Mouse (Mus musculus): Measurements from ENCODE around the gene Wnt8b. TPM values are rescaled to one million over a fixed set of nuclear protein-coding genes. Genes with fewer than 3 reads are reported as not detected.

Wnt8b gene
- polyA plus RNA-seq, 3 experiments from 2014 or later = not detected

DNA sequence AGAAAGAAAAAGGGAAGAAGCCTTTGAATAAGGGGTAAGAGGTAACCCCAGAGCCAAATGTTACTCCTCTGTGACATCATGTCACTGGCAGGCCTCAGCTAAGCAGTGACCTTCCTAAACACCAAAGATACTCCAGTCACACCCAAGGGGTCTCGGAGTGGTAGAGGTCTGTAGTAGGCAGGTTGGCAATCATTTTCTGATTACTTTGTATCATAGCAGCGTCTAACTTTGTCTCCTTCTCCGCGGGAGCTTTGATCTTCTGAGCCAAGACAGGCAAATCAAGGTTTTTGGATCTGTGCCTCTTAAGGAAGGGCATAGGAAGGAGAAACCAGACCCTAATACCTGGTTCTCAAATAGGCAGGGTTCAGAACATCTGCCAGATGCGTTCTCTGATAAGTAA, 19.3 kb downstream of the Wnt8b start:
- no peak for ATAC-seq

DNA sequence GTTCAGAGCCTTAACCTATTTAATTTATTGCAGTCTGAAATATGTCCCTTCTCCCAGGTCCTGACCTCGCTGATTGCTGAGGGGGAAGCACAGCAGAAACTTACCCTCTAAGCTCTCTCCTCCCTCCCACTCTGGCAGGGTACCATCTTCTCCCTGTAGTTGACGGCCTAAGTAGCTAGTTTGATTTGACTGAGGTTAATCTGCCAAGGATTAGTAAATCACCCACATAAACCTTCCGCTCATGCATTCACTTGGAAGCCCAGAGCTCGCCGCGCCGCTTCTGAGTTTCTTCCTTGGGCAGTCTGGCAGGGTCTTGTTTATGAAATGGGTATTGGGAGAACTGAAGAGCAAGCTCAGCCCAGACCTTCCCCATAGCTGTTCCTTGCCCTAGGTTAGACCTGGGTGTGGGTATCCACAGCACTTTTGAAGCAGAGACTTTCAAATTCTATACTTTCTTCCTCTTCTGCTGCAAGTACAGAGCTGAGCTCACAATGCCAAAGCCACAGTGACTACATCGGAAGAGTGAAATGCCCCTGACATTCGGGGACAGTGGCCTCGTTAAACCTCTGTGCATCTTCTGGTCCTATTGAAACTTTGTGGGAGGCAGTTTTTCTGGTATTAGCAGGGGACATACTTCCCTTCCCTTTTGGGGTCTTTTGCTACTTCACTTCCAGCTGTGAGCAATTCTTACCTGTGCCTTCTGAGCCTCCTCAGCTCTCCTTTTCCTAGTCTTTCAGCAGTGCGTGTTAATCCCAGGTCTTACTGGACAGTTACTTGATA, 20.0 kb downstream of the Wnt8b start:
- no peak for ATAC-seq

DNA sequence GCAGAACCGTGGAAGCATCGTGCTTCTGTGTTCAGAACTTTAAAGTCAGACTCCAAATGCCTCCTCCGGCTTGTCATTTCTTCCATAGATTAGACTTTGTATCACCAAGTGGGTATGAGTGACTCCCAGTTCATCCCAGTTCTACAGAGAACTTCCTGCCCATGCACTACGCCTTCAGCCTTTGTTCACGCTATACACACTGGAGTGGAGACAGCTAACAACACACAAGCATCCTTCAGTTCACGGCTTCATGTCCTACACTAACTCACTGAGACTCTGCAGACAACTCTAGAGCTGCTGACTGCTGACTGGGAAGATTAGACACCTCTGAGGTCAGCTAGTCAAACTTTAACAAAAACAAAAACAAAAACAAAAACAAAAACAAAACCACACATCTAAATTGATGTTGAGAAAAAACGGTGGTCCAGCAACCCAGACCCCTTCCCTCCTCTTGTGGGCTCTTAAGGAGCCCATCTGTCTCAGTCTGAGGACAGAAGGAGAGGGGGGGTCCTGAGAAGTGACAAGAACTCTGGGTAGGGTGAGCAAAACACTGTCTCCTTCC, 20.7 kb downstream of the Wnt8b start:
- ATAC-seq = no peak

DNA sequence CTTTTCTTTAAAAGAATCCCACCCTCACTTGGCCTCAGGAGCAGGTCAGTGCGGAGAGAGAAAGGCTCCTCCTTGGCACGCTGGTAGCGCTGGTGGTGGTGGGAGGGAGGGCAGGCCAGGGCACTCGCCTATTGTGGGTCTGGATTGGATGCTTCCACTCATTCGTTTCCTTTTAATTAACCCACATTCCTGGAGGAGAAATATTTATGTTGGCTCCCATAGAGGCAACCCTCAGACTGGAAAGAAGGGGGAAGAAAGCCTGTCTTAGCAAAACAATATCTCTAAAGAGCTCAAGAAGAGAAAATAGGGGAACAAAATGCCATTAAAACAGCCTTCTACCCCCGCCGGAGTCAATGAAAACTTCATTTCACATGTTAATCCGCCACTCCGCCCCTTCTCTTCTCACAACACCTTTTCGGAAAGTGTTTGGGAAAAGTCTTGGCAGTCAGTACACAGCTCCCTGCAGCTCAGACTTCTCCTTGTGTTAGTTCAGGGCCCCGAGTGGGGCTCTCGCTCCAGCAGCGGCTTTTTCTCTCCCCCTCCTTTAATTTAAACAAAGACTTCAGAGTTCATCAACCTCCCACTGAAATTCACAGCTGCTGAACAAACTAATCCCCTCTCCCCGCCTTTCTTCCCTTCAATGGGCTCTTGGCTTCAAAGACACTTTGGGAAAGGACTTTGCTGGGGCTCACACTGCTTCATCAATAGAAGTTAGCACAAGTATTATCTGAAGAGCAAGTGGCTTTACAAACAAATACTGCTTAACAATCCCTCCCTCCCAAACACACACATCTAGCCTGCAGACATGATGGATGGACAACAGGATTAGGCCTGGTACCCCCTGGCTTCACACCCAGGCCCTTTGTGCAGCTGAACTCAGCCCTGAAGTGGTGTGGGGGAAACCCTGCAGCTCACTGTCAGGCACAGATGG, 21.5 kb downstream of the Wnt8b start:
- no peak for ATAC-seq

DNA sequence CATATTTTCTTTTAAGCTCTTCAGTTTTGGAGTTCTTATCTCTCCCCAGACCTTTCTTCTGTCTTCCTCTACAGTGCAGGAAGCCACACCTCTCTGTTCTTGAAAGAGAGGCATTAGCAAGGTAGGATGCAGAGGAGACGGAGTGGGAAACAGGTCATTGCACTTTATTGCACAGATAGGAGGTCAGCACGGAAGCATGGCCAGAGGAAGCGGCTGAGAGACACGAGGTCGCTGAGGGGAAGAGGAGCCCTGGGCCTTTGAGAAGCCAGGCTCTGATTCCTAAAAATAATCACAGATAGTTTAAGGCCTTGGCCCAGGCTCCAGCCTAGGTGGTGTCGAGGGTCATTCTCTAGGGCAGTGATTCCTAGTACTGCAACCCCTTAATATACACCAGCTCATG, 22.5 kb downstream of the Wnt8b start:
- ATAC-seq = no peak

DNA sequence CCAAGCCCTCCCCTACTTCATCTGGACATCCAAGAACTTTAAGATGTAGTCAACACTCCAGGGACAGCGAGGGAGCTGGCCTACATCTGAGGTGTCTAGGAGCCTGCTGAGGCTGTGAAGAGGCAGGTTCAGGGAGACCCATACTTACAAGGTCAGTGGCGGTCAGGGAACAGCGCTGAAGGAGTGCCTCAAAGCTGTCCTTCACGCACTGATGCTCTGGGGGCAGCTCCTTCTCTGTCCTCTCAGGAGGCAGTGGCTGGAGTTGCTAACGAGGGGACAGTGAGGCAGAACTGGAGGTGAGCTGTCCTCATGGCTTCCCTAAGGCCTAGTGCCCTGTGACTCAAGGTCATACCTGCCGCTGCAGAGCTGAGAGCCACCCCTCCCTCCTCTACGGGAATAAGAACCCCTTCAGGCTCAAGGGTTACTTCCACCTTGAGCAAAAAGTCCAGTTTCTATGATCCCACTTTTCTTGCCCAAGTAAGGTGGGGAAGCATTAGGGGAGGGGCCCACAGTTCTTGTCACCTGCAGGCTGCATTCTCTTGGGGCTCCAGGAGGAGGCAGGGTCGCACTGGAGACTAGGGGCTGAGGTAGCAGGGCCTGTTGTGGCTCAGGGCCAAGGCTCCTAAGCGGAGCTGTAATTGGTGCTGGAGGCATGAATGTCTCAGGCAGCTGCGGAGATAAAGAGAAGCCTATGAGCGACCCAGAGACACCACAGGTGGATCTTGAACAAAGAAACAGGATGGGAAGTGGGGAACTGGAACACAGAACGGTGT, 24.9 kb downstream of the Wnt8b start:
- no peak for ATAC-seq

DNA sequence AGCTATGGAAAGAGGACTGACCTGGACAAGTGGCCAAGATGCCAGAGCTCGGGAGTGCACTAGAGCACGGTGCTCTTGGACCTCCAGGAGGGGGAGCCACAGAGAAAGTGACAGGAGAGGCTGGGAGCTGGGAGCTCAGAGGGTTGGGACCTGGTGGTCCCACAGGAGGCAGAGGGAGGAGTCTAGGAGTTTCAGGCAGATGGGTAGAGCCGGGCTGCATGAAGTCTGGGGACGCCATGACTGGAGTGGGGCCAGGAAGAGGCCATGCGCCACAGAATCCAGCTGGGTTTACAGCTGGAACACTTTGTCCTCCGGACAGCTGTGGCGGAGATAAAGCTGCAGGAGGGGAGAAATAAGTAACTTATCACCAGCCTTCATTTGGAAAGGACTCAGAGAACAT, 25.9 kb downstream of the Wnt8b start:
- no peak for ATAC-seq

DNA sequence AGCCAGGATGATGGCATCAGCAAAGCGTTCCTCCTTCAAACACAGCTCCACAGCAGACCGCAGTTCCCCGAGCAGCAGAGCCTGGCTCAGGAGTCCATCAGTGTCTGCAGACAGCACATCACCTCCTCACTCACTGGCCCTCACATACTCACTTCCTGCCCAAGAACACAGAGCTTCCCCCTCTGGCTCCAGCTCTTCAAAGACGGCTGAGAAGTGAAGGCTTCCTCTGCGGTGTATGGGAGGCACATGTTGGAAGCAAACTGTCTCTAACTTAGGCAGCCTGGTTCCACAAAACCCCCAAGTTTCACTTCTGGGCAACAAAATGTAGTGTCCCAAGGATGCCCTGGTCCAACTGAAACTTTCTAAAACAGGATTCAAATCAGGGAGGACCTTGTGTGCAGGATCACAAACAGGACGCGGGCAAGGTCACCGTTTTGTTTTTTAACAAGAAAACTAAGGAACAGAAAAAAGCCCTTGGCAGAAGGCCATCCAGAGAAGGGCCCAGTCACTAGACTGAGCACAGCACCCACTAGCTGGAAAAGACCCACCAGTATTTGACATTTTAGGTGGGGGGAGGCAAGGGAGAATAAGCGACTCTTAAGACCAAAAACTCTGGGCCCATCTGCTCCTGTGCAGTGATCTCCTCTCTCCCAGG, 32.4 kb downstream of the Wnt8b start:
- ATAC-seq = no peak

DNA sequence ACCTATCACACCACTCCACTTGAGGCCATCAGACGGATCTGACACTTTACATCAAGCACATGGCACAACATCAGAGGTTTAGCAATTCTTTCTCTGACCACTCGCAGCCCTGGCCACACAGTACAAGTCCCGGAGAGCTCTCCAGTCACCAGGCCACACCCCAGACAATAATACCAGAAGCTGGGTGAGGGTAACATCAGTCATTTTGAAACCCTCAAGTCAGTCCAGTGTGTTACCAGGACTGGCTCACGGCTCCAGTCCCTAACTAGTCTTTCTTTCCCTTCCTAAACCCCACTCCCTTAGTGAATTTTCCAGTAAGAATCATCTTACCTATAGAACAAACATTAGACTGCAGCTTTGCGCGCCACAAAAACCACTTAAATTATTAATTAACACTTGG, 36.7 kb downstream of the Wnt8b start:
- no peak for ATAC-seq

DNA sequence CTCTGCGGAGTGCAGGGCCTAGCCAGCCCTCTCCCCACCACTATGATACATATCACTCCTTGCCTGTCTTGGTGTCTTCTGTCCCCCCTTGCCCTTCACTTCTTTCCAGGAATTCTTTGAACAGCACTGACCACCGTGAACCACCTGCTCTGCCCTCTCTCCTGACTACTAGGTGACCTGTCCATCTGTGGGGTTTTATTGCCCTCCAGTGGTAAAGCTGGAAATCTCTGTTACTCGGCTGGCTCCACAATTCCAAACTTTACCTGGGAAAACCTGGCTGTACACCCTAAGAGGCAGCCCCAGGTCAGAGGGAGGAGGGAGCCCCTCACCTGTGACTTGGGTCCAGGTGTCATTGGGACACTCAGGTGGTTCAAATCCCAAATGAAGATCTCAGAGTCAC, 42.1 kb downstream of the Wnt8b start:
- no peak for ATAC-seq

DNA sequence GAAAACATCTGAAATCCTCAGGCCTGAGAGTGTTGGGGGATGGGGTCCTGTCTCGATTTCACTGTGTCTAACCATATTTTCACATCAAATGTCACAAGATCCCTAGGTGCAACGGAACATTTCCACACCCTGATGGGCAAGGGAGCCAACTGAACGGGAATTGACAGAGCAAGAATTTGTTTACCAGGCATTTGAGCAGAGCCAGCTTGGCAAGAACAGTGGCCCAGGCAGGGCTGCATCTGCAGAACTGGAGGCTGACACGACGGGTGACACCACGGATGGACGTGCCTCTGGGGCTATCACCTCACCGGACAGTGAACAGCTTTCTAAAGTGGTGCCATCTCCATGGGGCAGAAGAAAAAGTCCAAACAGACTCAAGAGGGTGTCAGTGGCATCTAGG, 44.1 kb downstream of the Wnt8b start:
- ATAC-seq = no peak

DNA sequence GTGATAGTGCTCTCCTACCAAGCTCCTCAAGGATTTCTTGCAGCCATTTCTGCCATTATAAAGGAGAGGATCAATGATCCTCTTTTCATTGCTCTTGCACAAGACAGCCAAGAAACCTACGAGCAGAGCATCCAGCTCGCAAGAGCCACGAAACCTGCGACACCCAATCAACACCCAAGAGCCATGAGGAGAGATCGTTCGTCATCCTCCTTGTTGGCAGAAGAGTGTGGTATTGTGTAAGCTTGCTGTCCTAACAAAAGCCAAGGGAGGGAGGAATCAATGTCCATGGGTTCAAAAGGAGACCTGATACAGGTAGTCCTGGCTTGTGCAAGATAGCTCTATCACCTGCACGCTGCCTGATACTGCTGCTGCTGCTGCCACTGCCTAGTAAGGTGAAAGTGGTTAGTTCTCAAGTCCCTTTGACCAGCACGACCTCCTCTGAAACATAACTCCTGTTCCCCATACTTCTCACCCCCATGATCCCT, 49.5 kb downstream of the Wnt8b start:
- ATAC-seq = no peak

DNA sequence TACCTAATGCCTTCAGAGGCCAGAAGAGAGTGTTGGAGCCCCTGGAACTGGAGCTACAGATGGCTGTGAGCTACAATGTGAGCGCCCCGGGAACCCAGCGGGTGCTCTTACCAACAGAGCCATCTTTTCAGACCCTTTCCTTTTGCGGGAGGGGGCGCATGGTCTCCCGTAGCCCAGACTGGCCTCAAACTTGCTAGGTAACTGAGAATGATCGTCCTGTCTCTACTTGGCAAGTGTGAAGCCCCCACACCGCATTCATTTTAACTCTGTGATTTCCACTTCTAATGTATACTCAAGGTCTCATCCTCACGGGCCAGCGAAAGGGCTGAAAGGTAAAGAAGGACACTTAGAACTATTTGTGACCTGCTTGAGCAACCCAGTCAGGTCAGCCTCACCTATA, 51.1 kb downstream of the Wnt8b start:
- ATAC-seq = no peak

DNA sequence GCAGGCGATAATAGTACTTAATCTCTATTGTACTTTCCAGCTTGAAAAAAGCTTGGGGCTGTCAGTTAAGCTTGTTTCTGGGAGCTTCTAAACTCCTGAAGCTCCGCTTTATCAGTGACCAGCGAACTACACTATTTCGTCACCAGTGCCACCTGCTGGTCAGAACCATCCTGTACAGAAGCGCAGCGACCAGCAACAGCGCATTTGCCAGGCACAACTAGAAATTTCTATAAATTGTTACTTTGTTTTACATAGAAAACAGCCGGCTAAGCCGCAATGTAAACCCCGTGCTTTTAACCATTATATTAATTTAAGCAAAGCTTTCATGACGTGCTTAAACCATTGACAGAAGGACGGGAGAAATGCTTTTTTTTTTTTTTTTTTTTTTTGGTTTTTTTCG, 51.5 kb downstream of the Wnt8b start:
- peak; percentile 43 for ATAC-seq

DNA sequence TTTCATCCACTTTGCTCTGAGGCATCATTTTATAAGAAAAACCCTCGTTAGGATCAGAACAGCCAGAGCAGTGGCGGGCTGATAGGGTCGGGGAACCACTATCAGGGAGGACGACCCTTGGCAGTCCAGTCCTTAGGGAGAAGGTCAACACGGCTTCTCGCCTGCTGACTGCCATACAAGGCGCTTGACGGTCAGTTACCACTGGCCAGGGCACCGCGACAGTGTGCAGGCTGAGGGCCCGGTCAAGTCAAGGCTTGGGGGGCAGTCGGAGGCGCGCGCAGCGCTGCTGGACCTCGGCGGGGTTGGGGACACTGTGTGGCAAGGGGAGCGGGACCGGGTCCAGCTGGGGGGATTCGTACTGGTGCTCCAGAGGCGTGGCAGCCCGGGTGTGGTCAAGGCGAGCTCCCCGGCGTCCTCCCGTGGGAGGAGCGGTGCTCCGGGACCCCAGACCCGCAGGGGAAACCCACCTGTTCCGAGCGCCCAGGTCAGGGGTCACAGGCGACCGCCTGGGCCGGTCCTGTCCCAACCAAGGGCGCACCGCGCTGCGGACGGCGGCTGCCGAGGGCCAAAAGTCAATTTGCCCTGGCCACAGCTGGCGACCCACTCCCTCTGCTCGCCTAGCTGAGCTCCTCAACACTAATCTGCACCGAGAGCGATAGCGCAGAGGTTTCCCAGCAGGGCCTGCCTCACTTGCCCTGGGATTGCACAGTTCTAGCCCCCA, 52.2 kb downstream of the Wnt8b start, which contains the start of gene Sec31b:
Gene Sec31b, minus strand, starts transcription at position 544 of the 721 bp plus-strand sequence.
- ATAC-seq = no peak

DNA sequence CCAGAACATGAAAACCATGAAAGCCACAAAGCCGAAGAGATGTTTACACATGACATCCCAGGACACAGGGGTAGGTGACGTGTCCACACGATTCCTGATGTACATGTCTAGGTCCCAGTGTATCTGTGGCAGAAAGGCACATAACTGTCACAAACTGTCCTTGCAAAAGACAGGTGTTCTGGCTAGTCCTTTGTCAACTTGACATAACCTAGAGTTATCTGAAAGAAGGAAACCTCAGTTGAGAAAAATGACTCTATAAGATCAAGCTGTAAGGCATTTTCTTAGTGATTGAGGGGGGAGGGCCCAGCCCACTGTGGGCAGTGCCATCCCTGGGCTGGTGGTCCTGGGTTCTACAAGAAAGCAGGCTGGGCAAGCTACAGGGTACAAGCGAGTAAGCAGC, 59.5 kb downstream of the Wnt8b start, which contains the start of gene Gm20538:
Gene Gm20538, minus strand, starts transcription at position 101 of the 400 bp plus-strand sequence.
- ATAC-seq = no peak

DNA sequence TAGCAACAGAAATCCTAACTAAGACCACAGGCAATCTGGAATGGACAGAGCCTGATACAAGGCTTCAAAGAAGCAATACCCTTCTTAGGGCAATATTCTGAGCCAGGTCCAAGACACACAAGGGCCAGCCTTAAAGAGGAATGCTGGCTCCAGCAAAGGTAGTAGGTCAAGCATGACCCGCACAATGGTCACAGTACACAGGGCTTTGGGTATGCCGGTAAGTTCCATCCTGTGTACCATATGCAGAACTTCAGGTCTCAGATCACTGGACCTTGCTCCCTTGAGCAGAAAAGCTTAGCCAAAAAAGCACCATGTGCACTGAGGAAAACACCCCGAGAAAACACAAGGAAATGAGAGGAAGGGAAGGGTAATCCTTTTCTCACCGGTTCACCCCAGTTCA, 60.0 kb downstream of the Wnt8b start:
- no peak for ATAC-seq

DNA sequence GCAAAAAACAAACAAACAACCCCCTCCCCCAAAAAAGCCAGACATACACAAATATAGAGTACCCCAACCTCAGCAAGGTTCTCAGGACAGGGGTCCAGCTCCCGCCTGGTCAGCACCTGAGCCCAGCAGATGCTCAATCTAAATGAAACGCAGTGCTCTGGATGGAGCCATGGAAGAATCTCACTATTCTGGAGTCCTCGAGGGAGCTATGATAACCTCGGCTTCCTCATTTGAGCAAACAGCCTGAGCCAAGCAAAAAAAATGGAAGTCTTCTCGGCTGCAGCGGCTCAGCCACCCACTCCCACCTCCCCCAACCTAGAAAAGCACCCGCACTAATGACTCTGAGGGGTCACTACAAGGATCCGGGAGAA, 61.2 kb downstream of the Wnt8b start:
- ATAC-seq = no peak

DNA sequence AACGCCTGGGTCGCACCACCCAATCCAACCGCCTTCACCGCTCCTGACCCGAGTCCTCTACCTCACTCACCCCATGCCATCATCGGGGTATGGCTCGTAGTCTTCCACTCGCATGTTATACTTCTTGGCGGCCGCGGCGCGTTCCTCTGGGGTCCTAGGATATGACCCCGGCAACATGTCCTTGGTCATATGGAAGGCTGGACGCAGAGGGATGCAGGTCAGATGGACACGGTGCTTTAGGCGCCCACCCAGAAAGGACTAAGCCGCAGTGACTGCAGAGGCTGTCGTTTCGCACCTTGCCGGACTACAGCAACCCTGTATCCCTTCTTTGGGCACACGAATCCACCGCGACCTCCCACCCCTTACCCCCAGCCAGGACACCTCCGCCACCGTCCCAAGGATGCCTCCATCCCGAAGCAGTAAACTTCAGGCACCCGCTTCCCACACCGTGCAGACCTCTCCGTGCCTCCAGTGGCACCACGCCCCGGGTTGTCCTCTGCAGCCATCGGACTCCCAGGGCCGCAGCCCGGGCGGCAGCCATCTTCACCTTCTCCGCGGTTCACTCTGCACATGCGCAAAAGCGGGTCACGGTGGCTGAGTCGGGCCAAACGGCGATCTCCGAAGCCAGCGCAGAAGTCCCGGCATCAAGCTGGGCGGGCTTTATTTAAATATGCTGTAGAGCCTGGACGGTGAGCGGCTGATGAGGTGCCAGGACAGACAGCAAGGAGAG, 61.8 kb downstream of the Wnt8b start, which contains the start of gene Ndufb8:
Gene Ndufb8, minus strand, starts transcription at position 580 of the 730 bp plus-strand sequence.
- ATAC-seq = peak; percentile 85

DNA sequence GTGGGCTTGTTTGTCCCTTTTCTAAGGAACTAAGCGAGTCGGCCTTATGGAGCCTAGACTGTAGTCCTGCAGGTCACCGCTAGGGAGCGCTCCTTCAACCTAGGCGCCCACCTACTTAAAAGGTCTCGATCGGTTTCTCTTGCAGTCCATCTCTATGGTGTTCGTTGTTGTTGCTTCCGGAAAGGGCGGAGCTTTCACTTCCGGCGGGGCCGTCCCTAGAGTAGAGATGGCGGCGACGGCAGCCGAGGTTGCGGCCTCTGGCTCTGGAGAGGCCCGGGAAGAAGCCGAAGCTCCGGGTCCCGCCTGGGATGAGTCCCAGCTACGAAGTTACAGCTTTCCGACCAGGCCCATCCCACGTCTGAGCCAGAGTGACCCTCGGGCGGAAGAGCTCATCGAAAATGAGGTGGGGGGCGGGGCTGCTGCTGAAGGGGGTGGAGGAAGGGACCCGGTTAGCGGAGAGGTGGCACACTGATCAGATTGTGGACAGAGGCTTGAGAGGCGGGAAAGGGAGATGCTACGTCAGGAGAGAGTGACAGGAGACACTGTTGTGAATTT, 69.5 kb downstream of the Wnt8b start, which contains the start of gene Hif1an:
Gene Hif1an, plus strand, starts transcription at position 199 of the 555 bp plus-strand sequence.
- ATAC-seq = peak; percentile 100

Data from inflammation-experienced regulatory T-cells, adult 6 months (primary cell).